Mouse (Mus musculus): ENCODE data around the gene Ciita. TPM values are rescaled to one million over a fixed set of nuclear protein-coding genes. Genes with fewer than 3 reads are reported as not detected.

Ciita gene
- polyA plus RNA-seq, 1 experiment: 0.01 TPM

GRCm38 (mm10) chr16:10525610-10525980, 45.7 kb downstream of the Ciita start:
- no peaks in the 10 kb centered on the region for H3K27me3 ChIP-seq (ENCODE audit: control insufficient read depth, insufficient read depth, insufficient read length)
- no peaks in the 10 kb centered on the region for H3K36me3 ChIP-seq (ENCODE audit: control insufficient read depth, insufficient read depth)
- no peak overlapping the region for H3K4me2 ChIP-seq (ENCODE audit: low read depth)
- no peaks in the 10 kb centered on the region for H3K79me2 ChIP-seq (ENCODE audit: control insufficient read depth, insufficient read depth)
- TF ChIP-seq REST (IDR thresholded peaks at IDR 0.05; ENCODE audit: insufficient read depth, insufficient read length) (no peak), E2F4 (IDR thresholded peaks at IDR 0.05; ENCODE audit: insufficient read depth) (no peak), MYOG (IDR thresholded peaks at IDR 0.05; ENCODE audit: control insufficient read depth in 1 of 3, insufficient read depth in 1 of 3, insufficient read length in 2 of 3, low read depth in 2 of 3) (no peak), POLR2A (IDR thresholded peaks at IDR 0.05; ENCODE audit: insufficient read length, low read depth) (no peak), POLR2AphosphoS2 (IDR thresholded peaks at IDR 0.05; ENCODE audit: insufficient read length, low read depth) (no peak), TCF12 (IDR thresholded peaks at IDR 0.05; ENCODE audit: insufficient read depth, poor library complexity, severe bottlenecking) (no peak), MYOD1 (IDR thresholded peaks at IDR 0.05; ENCODE audit: control insufficient read depth in 1 of 3, insufficient read length in 2 of 3, low read depth in 2 of 3) (no peak), MAX (IDR thresholded peaks at IDR 0.05; ENCODE audit: low read depth) (no peak), SRF (IDR thresholded peaks at IDR 0.05; ENCODE audit: control insufficient read depth, insufficient read length, low read depth) (no peak)
- H3K4me3 ChIP-seq: no peak overlapping the region
- H3ac ChIP-seq (ENCODE audit: control insufficient read depth, insufficient read length): no peak overlapping the region

GRCm38 (mm10) chr16:10527046-10527644, 47.3 kb downstream of the Ciita start:
- Histone ChIP-seq H3K27me3 (ENCODE audit: control insufficient read depth, insufficient read depth, insufficient read length) (no peaks in the 10 kb centered on the region), H3K4me2 (ENCODE audit: low read depth) (no peak overlapping the region), H3ac (ENCODE audit: control insufficient read depth, insufficient read length) (no peak overlapping the region), H3K4me3 (no peak overlapping the region), H3K79me2 (ENCODE audit: control insufficient read depth, insufficient read depth) (no peaks in the 10 kb centered on the region), H3K36me3 (ENCODE audit: control insufficient read depth, insufficient read depth) (no peaks in the 10 kb centered on the region)
- TF ChIP-seq POLR2A (IDR thresholded peaks at IDR 0.05; ENCODE audit: insufficient read length, low read depth) (no peak), TCF3 (IDR thresholded peaks at IDR 0.05; ENCODE audit: insufficient read length, low read depth) (no peak), REST (IDR thresholded peaks at IDR 0.05; ENCODE audit: insufficient read depth, insufficient read length) (no peak), SRF (IDR thresholded peaks at IDR 0.05; ENCODE audit: control insufficient read depth, insufficient read length, low read depth) (no peak), MAX (IDR thresholded peaks at IDR 0.05; ENCODE audit: low read depth) (no peak), MYOG (IDR thresholded peaks at IDR 0.05; ENCODE audit: control insufficient read depth in 1 of 3, insufficient read depth in 1 of 3, insufficient read length in 2 of 3, low read depth in 2 of 3) (no peak), TCF12 (IDR thresholded peaks at IDR 0.05; ENCODE audit: insufficient read depth, poor library complexity, severe bottlenecking) (no peak), MYOD1 (IDR thresholded peaks at IDR 0.05; ENCODE audit: control insufficient read depth in 1 of 3, insufficient read length in 2 of 3, low read depth in 2 of 3) (no peak)

DNA sequence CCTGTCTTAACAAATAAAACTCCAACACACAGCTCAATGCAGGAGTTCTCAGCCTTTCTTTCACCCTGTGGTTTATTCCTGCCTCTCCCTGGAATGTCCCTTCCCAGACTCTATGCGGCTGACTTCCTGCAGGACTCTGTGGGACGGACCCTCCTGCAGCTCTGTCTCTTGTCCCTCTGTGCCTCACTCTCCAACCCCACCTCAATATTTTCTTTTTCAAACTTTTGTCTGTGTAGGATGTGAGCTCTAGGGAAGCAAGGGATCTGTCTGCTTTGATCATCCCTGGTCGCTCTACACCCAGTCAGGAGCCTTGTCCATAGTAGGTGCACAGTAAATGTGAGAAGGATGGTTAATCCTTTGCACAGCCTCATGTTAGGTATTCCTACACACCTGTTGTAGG, 48.5 kb downstream of the Ciita start:
- Histone ChIP-seq H3ac (ENCODE audit: control insufficient read depth, insufficient read length) (no peak overlapping the region), H3K36me3 (ENCODE audit: control insufficient read depth, insufficient read depth) (no peaks in the 10 kb centered on the region), H3K79me2 (ENCODE audit: control insufficient read depth, insufficient read depth) (no peaks in the 10 kb centered on the region), H3K4me2 (ENCODE audit: low read depth) (no peak overlapping the region), H3K4me3 (no peak overlapping the region), H3K27me3 (ENCODE audit: control insufficient read depth, insufficient read depth, insufficient read length) (no peaks in the 10 kb centered on the region)
- TF ChIP-seq TCF12 (IDR thresholded peaks at IDR 0.05; ENCODE audit: insufficient read depth, poor library complexity, severe bottlenecking) (no peak), USF1 (IDR thresholded peaks at IDR 0.05; ENCODE audit: low read depth) (no peak), TCF3 (IDR thresholded peaks at IDR 0.05; ENCODE audit: insufficient read length, low read depth) (no peak)

- H3K4me2 ChIP-seq (ENCODE audit: low read depth): no peak overlapping the region
- no peak overlapping the region for H3ac ChIP-seq (ENCODE audit: control insufficient read depth, insufficient read length)
- TF ChIP-seq TCF3 (IDR thresholded peaks at IDR 0.05; ENCODE audit: insufficient read length, low read depth) (no peak), REST (IDR thresholded peaks at IDR 0.05; ENCODE audit: insufficient read depth, insufficient read length) (no peak), MYOG (IDR thresholded peaks at IDR 0.05; ENCODE audit: control insufficient read depth in 1 of 3, insufficient read depth in 1 of 3, insufficient read length in 2 of 3, low read depth in 2 of 3) (no peak), MYOD1 (IDR thresholded peaks at IDR 0.05; ENCODE audit: control insufficient read depth in 1 of 3, insufficient read length in 2 of 3, low read depth in 2 of 3) (no peak), MAX (IDR thresholded peaks at IDR 0.05; ENCODE audit: low read depth) (no peak), CEBPB (IDR thresholded peaks at IDR 0.05; ENCODE audit: insufficient read depth, poor library complexity, severe bottlenecking) (no peak), POLR2A (IDR thresholded peaks at IDR 0.05; ENCODE audit: insufficient read length, low read depth) (no peak), POLR2AphosphoS2 (IDR thresholded peaks at IDR 0.05; ENCODE audit: insufficient read length, low read depth) (no peak), TCF12 (IDR thresholded peaks at IDR 0.05; ENCODE audit: insufficient read depth, poor library complexity, severe bottlenecking) (no peak), SRF (IDR thresholded peaks at IDR 0.05; ENCODE audit: control insufficient read depth, insufficient read length, low read depth) (no peak), E2F4 (IDR thresholded peaks at IDR 0.05; ENCODE audit: insufficient read depth) (no peak), USF1 (IDR thresholded peaks at IDR 0.05; ENCODE audit: low read depth) (no peak)
- H3K4me3 ChIP-seq: no peak overlapping the region
- no peaks in the 10 kb centered on the region for H3K79me2 ChIP-seq (ENCODE audit: control insufficient read depth, insufficient read depth)
- no peaks in the 10 kb centered on the region for H3K27me3 ChIP-seq (ENCODE audit: control insufficient read depth, insufficient read depth, insufficient read length)
- H3K36me3 ChIP-seq (ENCODE audit: control insufficient read depth, insufficient read depth): no peaks in the 10 kb centered on the region
These were observed 50.3 kb downstream of the Ciita start for GRCm38 (mm10) chr16:10530179-10530578.

DNA sequence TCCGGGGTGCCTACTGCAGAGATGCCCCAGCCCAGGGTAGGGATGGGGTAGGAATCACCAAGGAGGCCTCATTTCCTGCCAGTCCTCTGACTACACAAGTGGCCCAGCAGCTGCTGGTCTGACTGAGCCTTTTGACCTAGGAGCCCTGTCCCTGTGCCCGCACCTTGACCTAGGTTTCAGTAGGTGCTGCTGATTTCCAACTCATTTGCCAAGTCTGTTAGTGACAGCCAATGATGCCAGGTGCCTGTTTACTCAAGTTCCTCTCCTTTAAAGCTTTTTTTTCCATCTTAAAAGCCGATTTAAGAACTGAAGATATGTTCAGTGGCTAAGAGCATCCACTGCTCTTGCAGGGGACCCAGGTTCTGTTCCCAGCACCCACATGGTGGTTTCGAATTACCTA, 53.9 kb downstream of the Ciita start:
- Histone ChIP-seq H3K4me3 (no peak overlapping the region), H3ac (ENCODE audit: control insufficient read depth, insufficient read length) (no peak overlapping the region), H3K4me2 (ENCODE audit: low read depth) (no peak overlapping the region), H3K79me2 (ENCODE audit: control insufficient read depth, insufficient read depth) (no peaks in the 10 kb centered on the region), H3K27me3 (ENCODE audit: control insufficient read depth, insufficient read depth, insufficient read length) (no peaks in the 10 kb centered on the region), H3K36me3 (ENCODE audit: control insufficient read depth, insufficient read depth) (no peaks in the 10 kb centered on the region)
- TF ChIP-seq MAX (IDR thresholded peaks at IDR 0.05; ENCODE audit: low read depth): no peak
- no peak for TF ChIP-seq CEBPB (IDR thresholded peaks at IDR 0.05; ENCODE audit: insufficient read depth, poor library complexity, severe bottlenecking)
- TF ChIP-seq POLR2AphosphoS2 (IDR thresholded peaks at IDR 0.05; ENCODE audit: insufficient read length, low read depth): no peak

Data from myocyte (in vitro differentiated cells).